Comparison of ENCODE assay signal across 8 mouse cellular contexts in the genomic region with DNA sequence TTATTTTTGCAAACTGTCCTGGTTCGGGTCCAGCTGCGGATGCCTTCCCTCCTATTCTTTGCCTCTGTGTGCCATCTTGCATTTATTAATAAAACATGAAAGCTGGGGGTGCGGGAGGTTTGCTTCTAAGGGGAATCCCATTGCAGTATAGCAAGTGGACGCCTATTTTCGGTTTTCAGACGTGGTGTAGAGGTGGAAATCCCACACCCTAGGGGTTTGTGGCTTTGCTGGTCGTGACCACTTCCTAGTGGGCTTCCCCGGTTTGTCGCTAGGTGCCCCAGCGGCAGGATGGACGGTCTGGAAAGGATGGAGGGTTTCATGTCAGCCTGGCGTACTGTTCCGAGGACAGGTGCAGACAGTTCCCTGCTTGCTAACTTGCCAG. TPM values are rescaled to one million over a fixed set of nuclear protein-coding genes. Genes with fewer than 3 reads are reported as not detected.
DNase-seq lines count a peak whose midpoint lies in the region; ATAC-seq and TF ChIP-seq lines count a peak whose summit lies in the region.

No protein-coding gene starts in this region.

- H3K9ac ChIP-seq in heart, embryonic 15.5 days: peak overlapping the region; percentile 71
- no peak overlapping the region for H3K9ac ChIP-seq in liver, embryonic 14.5 days (replicated peaks)

- no peaks in the 10 kb centered on the region for H3K36me3 ChIP-seq in heart, embryonic 15.5 days
- H3K36me3 ChIP-seq in liver, embryonic 14.5 days (replicated peaks; ENCODE audit: control insufficient read depth, insufficient read depth, low read depth): no peaks in the 10 kb centered on the region

- H3K9me3 ChIP-seq in heart, embryonic 15.5 days (replicated peaks): no peaks in the 10 kb centered on the region
- H3K9me3 ChIP-seq in liver, embryonic 14.5 days (ENCODE audit: control insufficient read depth, low read length): no peaks in the 10 kb centered on the region

- no peak for TF ChIP-seq EP300 in liver, embryonic 14.5 days (IDR thresholded peaks at IDR 0.05; ENCODE audit: low read depth)

- peaks cover 64% of the 10 kb centered on the region for H3K27me3 ChIP-seq in heart, embryonic 15.5 days
- H3K27me3 ChIP-seq in liver, embryonic 14.5 days (ENCODE audit: control insufficient read depth, insufficient read depth, low read length): peaks cover 69% of the 10 kb centered on the region

- TF ChIP-seq CTCF in liver, embryonic 14.5 days (IDR thresholded peaks at IDR 0.05; ENCODE audit: low read depth): no peak

- peak; percentile 89 for DNase-seq in heart, adult 11 months
- no peak for DNase-seq in heart, adult 9 months (ENCODE audit: low spot score in 2 of 2)
- peak; percentile 34 for DNase-seq in 3T3-L1 (ENCODE audit: low read depth, low spot score)
- DNase-seq in brain, adult 2 months (ENCODE audit: low read depth, low spot score): peak; percentile 58
- no peak for DNase-seq in liver, embryonic 14.5 days (ENCODE audit: low read depth in 3 of 3, low spot score in 3 of 3)
- peak; percentile 27 to 35 for DNase-seq in spleen, adult 18-20 months
- no peak for DNase-seq in retina, postnatal 1 day

- no peak overlapping the region for H3K27ac ChIP-seq in heart, embryonic 15.5 days
- no peak overlapping the region for H3K27ac ChIP-seq in liver, embryonic 14.5 days

- H3K4me3 ChIP-seq in heart, embryonic 15.5 days: peak overlapping the region; percentile 74
- peak overlapping the region in 1 of 2 experiments; percentile 66; a peak in 2 of 4 replicates for H3K4me3 ChIP-seq in liver, embryonic 14.5 days (ENCODE audit: insufficient read depth in 1 of 2, low read depth in 2 of 2, low read length in 2 of 2)

- 2% methylated on average over 13 of the region's 13 CpGs for WGBS in heart, embryonic 15.5 days
- WGBS in liver, embryonic 14.5 days (ENCODE audit: insufficient replicate concordance): 1% methylated on average over 13 of the region's 13 CpGs

- peaks cover 6% of the 10 kb centered on the region for H3K4me1 ChIP-seq in heart, embryonic 15.5 days (replicated peaks)
- no peaks in the 10 kb centered on the region for H3K4me1 ChIP-seq in liver, embryonic 14.5 days (replicated peaks; ENCODE audit: control insufficient read depth in 2 of 2, insufficient read depth in 2 of 2, low read length in 1 of 2)

- peak overlapping the region; percentile 93 for H3K4me2 ChIP-seq in heart, embryonic 15.5 days
- H3K4me2 ChIP-seq in liver, embryonic 14.5 days (ENCODE audit: low read depth): peak overlapping the region; percentile 74

- ATAC-seq in heart, embryonic 15.5 days (replicated peaks; ENCODE audit: insufficient number of reproducible peaks, insufficient read depth, low FRiP score, low read depth): no peak
- no peak for ATAC-seq in liver, embryonic 14.5 days (ENCODE audit: insufficient read depth)

RNA-seq across cellular contexts. Expression of gene Tmem266, which starts 0.5 kb away (rescaled TPM):
- 0.14 and 0.15 TPM in 2 replicates for polyA plus RNA-seq in heart, embryonic 15.5 days (2015; fragmentation: Nextera tagmentation; extraction: Ambion mirVana)
- not detected in 2 replicates for polyA plus RNA-seq in liver, embryonic 14.5 days (2012; rRNA removed)
- not detected in 2 replicates for polyA plus RNA-seq in liver, embryonic 14.5 days (2014; fragmentation: Nextera tagmentation; extraction: Ambion mirVana)

RNA-seq across cellular contexts. Expression of gene Nrg4, which starts 0.6 kb away (rescaled TPM):
- 0.73 and 1.4 TPM in 2 replicates for polyA plus RNA-seq in heart, embryonic 15.5 days (2015; fragmentation: Nextera tagmentation; extraction: Ambion mirVana)
- polyA plus RNA-seq in liver, embryonic 14.5 days (2012; rRNA removed): 0.34 and 0.39 TPM in 2 replicates
- polyA plus RNA-seq in liver, embryonic 14.5 days (2014; fragmentation: Nextera tagmentation; extraction: Ambion mirVana): 0.52 and 1.1 TPM in 2 replicates

Comparison
In these comparisons a context has a peak if more than half of its experiments do, and no peak if none do; other contexts are left out.
1. DNase-seq: peak in heart, adult 11 months (single experiment), 3T3-L1 (single experiment), brain, adult 2 months (single experiment) and spleen, adult 18-20 months (2 of 2); none in heart, adult 9 months (0 of 2), liver, embryonic 14.5 days (0 of 3) and retina, postnatal 1 day (single experiment).